Mouse (Mus musculus): ENCODE data around the gene Sh2b3.
A peak's percentile ranks its signal among the peaks of the same experiment; 100 is the strongest.

The Sh2b3 gene

DNA sequence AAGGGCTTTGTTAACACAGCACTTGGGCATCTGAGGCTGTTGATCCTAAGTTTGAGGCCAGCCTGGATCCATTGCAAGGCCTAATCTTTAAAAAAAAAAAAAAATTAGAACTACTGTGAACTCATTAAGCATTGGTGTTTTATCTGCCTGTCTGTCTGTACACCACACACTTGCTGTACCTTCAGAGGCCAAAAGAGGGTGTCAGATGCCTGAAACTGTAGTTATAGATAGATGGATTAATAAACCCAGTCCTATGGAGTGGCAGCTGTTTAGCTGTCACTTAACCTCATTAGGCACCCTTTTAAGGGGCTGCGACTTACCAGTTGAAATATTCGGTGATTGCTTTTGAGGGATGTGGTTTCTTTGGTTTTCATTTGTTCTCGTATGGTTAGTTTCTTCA, 41.6 kb downstream of the Sh2b3 start:
- DNase-seq (ENCODE audit: low spot score in 2 of 2) = no peak

DNA sequence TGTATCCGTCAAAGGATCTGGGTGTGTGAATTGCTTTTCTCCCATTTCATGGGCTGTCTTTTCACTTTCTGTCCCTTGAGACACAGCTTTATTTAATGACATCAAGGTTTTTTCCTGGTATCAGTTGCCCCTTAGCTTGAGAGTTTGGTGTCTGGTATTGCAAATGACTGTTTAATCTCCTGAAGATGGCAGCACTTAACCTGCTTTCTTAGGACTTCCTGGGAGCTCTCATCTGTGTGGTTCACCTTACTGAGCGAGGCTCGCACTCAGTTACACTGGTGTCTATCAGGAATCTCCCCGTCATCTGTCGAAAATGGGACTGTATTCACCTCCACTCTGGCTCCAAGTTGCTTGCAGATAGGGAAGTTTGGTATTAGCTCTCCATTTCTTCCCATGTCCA, 46.4 kb downstream of the Sh2b3 start:
- DNase-seq (ENCODE audit: low spot score in 2 of 2) = no peak

DNA sequence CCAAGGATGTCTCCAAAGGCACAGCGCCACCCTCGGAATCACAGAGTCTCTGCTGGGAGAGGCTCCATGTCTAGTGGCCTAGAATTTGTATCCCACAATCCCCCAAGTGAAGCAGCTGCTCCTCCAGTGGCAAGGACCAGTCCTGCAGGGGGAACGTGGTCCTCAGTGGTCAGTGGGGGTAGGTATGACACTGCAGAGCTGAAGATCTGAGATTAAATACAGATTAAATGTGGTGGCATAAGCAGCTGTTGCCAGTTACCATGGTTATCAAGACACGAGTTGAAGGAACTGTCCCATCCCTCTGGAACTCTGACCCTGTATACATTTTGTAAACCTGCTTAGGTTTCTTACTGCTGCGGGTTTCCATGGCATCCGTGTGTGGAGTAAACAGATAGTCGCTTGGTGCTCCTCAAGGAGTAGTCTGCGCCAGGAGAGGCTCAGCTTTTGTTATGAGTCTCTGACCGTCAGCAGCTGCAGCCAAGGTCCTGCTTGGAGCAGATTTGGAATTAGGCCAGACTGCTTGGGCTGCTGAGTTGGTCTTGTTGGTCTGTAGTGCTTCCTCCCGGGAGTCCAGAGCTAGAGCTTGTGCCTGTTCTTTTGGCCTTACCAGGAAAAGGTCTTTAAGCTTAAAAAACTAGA, 53.5 kb downstream of the Sh2b3 start:
- no peak for DNase-seq (ENCODE audit: low spot score in 2 of 2)

DNA sequence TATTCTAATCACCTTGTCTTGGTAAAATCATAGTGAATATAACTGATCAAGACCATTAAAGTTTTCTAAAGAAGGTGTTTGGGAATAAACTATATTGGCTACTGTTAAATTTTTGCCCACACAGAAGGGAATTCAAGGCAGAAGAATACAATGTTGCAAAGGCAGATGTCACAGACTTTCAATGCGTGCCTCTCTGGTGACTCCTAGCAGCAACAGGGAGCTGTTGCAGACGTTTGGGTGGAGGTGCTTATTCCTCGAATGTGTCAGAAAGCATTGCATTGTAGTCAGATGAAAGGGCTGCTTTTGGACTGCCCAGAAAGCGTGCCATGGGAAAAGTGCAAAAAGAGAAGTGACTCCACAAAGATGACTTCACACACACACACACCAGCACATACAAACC, 55.0 kb downstream of the Sh2b3 start:
- no peak for DNase-seq (ENCODE audit: low spot score in 2 of 2)

DNA sequence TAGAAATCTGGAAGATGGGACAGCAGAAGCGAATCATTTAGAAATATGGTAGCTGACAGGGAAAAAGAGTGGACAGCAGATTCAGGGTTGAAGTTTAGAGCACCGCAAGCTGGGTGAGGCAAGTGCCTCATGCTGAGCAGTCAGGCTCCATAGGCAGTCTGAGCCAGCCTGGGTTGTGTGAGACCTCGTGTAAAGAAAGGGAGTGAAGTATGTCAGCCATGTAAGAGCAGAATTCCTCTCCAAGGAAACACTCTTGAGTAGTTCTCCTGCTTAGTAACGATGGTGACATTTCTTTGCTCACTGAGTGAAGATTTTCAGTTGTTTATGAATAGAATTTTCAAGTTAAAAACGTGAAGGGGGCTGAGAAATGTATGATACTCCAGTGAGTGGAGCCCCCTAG, 57.3 kb downstream of the Sh2b3 start:
- DNase-seq (ENCODE audit: low spot score in 2 of 2) = no peak

DNA sequence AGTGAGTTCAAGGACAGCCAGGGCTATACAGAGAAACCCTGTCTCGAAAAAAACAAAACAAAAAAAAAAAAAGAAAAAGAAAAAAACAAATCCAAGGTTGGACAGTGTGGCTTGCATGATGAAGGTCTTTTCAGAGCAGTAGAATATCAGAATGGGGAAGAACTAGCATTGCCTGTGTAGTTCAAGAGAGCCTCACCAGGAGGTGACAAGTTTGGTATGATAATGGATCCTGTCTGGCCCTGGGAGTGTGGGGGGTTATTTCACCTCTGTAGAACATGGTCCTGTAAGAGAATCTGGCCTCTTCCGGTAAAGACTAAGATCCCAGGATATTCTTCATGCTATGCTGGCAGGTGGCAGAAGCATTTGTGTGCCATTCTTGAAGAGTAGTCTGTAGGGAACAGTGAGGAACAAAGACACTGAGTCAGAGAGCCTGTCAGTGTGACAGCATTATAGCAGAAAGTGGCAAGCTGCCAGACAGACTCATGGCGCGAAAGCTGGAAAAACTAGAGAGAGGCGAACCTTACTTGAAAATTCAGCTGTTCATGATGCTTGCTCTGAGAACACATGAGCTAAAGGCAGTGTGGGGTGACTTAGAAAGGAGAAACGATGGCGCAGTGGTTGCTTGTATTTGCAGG, 58.8 kb downstream of the Sh2b3 start:
- peak; percentile 38 to 58 for DNase-seq (ENCODE audit: low spot score in 2 of 2)

DNA sequence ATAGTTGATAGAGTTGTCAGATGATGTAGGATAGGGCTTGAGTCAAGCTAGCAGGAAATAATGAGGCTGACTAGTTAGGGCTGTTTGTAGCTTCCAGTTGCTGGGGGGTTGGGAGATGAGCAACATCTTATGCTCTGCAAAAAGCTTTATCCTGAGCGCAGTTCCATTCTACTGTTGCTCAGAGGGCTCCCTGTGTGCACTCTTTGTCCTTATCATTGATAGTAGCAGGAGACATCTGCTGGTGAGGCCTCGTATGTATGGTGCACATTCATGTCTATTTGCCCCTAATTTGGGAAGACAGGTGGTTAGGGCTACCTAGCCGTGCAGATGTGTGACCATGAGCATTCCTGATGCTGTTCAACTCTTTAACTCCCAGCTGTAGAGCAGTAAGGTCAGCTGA, 65.8 kb downstream of the Sh2b3 start:
- no peak for DNase-seq (ENCODE audit: low spot score in 2 of 2)

DNA sequence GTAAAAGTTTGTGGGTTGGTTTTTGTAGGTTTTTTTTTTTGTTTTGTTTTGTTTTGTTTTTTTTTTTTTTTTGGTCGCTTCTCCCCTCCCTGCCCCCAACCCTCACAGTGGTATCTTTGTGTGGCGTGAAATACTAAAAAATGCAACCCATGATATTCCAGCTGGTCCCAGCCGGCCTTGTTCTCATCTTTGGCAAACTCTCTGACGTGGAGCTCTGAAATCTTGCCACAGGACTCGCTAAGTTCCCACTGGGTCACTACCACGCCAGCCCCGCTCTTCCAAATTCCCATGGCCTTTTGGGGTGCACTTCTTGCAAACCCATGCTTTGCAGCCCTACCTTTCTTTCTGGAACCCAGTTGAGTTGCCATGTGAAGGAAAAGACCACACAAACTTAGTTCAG, 67.6 kb downstream of the Sh2b3 start:
- no peak for DNase-seq (ENCODE audit: low spot score in 2 of 2)

DNA sequence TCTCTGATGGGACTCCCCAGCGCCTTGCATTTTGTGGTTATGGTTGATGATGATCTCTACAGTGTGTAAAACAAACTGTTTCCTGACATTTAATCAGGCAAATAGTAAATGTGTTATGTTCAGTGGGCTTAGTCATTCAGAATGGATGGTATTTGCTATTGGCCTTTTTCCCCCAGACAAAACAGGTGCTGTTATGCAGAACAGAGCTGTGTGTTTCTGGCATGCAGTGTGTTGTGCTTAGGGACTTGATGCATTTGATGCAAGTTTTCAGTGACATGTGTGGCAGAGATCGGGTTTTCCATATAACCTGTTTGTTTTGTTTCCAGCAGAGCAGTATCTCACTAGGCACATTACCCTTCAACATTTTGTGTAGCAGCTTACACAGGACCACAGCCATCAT, 69.9 kb downstream of the Sh2b3 start:
- DNase-seq (ENCODE audit: low spot score in 2 of 2) = no peak

DNA sequence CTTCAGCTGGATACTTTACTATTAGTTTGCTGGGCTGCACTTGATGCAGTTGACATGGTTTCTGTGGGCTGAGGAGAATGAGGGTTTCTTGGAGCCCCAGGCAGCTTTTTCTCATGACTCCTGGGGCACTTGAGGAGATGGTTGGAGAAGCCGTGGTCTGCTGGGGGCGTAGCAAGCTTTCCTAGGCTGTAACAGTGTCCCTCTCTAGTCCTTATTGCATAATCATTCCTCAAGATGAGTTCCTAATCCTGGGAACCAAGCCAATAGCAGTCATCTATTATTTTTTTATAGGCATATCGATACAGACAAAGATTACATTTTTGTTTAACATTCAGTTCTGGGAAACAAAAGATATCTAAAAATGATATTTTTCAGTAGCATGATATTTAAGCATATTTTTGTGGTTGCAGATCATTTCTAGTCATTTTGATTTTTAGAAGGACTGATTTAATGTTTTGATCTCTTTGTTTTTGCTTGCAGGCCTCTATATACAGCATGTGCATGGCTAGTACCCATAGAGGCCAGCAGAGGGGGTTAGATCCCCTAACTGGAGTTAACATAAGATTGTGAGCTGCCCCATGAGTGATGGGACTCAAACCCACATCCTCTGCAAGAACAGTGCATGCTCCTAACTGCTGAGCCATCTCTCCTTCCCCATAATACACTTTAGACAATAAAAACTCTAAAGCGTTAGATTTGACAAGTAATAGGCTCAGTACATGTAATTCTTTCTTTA, 71.2 kb downstream of the Sh2b3 start:
- DNase-seq (ENCODE audit: low spot score in 2 of 2) = no peak
